Mouse (Mus musculus) embryo, embryonic 10.5 days (tissue): Measurements from ENCODE around the gene Mrgprf.

Source experiments
- DNase-seq: peaks from one replicate; pipeline ENCODE4 v3.0.0-alpha.2; 2015; ENCODE audit warnings: low spot score

The Mrgprf gene

DNA sequence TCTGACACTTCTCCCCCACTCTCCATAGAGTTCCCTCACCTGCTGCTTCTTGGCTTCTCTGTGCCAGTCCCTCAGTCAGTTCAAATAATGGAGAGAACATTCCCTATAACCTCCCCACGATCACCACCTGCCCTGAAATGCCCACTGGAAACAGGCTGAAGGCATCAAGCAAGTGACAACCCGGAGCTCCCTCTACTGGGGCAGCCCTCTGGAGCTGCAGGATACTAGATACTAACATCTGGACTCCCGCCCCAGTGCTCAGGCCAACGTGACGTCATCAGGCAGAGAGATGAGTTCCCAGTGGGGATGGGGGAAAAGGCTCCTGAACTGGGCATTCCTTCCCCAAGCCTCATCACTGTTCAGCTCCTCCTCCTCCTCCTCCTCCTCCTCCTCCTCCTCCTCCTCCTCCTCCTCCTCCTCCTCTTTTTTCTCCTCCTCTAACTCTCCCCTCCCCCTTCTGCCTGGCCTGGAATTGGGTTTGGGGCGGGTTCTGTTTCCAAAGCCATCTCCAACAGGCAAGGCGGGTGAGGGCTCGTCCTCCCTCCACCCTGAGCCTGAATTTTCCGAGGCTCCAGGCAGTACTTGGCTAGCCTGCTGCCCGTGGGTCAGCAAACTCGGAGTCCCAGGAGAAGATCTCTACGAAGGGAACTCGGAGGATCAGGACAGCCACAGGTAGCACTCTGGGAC is at the start of gene Mrgprf:
TSS of gene Mrgprf (plus strand) at position 508 of the 687 bp plus-strand sequence.
- no peak for DNase-seq

DNA sequence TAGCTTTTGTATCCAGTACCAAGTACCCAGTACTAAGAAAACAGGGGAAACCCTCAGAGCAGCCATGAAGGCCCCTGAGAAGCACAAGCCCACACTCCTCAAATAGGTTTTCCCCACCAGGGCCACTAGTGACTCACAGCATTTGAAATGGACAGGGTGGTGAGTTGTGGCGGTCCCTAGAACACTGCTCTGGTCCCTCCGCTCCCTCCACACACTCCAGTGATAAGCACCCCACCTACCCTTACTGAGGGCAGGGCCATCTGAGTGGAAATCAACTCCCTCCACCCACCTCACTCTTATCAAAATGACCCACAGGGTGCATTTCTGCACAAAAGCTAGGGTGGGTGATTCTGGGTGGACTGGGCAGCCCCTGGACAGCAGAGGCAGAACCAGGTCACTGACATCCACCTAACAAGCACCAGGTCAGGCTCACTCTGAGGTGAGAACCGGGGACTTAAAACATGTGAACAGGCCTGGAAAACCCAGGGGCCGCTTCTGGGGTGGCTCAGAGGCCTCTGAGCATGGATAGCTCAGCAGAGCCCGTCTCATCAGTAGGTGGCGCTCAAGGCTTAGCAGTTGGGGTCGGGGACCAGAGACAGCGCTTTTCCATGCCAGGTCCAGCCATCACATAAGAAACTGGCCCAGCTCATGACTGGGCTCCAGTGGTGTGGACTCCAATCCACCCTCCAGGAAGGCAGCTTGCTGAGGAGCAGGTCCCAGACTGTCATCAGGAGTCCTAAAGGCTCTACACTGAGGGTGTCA is 47.7 kb upstream of the Mrgprf start:
- DNase-seq: peak; percentile 91

DNA sequence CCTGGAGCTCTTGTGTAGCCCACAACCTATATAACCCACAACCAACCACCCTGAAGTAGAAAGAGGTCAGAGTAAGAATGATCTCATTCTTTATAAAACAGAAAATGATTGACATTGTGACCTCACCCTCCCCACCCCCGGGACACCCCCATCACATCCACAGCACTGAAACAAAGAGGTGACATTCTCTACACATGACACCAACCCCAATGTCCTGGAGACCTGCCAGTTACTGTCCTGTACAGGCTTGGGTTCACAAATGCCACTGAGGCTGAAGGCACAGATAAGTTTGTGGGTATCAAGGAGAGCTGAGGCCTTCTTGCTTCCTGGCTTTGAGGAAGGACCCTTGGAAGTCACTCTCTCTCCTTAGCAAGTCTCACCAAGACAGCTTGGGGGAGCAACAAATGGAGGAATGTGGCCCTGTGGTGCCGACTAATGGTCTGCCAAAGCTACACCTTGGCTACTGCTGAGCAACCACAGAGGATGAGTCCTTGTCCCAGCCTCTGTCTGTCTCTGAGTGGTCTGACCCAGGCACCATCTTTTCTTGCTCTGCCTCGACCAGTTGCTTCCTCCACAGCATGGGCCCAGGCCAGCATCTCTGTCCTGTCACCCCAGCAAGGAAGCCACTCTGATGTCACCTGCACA is 46.5 kb upstream of the Mrgprf start:
- no peak for DNase-seq

DNA sequence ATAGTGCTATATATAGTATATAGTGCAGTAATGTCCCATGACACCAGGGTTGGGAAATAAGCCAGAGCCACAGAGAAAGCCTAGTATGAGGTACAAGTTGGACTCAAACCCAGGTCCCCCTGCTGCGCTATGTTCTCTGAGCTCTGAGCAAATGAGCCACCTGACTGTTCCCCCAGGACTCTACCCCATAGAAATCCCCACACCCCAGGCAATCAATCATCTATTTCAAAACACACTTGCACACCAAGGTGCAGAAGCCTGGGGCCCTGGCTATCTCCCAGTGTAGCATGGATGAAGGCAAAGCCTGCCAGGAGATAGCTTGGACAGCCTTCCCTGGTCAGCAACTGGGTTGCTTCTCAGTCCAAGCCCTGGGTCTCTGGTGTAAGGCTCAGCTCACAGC is 44.5 kb upstream of the Mrgprf start:
- no peak for DNase-seq

DNA sequence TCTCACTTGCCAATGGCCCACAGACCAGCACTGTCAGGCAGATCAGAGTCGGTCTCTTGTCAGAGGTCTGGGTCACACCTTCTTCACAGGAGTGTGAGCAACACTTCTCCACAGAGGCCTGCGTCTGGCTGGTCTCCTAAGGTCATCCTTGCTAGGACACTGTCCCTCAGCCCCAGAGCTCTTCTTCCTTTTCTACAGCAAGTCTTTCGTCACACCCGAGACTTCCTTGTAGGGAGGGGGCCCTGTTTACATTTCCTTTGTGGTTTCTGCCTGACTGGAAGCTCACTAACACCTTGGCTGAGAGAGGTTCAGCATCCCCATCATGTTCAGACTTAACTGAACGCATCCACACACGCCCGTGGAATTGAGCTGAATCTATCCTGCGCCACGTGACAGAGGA is 36.4 kb upstream of the Mrgprf start:
- DNase-seq: no peak

DNA sequence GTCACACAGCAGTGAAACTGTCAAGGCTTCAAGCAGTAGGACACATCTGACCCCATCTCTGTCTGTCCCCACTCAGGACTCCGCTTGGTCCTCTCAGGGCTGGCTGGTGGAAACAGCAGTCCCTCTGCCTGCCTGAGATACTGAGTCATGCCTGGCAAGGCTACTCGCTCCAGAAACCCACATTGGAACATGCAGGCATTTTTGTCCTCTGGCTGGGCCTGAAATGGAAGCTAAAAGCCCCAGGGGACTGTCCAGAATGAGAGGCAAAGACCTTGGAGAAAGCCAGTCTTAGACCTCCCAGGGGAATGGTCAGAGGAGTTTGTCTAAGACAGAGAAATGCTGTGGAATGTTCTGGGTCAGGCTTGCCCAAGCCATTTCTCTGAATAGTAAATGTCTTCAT is 34.6 kb upstream of the Mrgprf start:
- DNase-seq: no peak

DNA sequence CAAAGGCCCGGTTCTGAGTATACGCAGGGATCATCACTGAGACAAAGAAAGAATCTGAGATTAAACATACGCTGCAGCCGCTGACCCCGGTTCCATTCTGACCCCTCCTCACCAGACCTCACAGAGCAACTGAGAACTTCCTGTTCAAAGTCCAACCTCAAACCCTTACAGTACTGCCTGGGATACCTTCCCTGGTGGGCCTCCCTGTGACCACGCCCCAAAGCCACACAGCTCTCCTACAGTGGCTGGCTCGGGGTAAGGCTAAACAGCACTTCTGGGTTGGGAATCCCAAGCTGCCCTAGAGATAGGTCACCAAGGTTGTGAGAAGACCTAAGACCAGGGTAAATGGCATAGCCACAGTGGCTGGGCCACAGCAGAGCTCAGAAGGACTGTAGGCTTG is 31.7 kb upstream of the Mrgprf start:
- no peak for DNase-seq

DNA sequence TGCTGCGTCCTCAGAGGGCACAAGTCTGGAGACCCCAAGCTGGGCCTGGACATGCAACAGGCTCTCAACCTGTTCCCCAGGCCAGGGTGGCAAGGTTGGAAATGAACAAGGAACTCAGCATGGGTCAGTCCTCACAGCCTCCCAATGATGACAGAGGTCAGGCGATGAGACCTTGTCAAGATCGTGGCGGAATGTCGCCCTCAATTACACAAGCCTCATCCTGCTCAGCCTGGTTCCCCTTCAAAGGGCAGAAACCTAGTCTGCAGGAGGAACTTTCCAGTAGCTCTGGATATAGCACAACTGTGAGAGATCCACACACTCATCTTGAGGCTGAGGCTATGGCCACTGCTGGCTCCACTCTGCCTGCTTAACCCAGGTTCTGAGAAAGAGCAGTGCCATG is 29.7 kb upstream of the Mrgprf start:
- no peak for DNase-seq

DNA sequence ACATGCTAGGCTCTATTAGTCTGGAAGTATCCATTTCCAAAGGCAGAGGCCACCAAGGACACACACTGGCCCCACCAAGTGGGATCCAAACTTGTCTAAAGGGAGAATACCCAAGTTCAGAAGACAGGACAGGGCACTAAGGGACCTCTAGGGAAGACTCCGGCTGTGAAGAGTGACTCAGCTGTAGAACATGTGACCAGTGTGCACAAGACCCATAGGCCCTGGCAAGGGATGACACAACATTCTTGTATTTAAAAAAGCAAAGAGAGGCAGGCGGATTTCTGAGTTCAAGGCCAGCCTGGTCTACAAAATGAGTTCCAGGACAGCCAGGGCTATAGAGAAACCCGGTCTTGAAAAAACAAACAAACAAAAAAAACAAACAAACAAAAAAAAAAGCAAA is 25.1 kb upstream of the Mrgprf start:
- DNase-seq: no peak

DNA sequence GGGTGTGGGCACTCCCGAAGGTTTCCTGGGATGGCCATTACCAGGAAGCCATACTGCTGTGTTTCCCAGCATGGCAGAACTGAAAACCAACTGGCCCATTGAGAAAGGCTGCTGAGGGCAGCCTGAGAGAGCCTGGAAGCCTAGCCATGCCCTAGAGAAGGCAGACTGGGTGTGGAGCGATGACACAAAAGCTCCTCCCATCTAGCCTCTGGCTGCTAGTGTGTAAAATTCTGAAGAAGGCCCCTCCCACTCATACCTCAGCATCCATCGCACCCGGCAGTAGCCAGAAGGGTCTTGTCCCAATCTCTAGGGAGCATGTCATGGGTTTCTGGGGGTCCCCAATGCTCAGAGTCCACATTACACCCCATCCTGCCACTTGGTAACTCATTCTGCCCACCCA is 19.2 kb upstream of the Mrgprf start:
- DNase-seq: no peak

DNA sequence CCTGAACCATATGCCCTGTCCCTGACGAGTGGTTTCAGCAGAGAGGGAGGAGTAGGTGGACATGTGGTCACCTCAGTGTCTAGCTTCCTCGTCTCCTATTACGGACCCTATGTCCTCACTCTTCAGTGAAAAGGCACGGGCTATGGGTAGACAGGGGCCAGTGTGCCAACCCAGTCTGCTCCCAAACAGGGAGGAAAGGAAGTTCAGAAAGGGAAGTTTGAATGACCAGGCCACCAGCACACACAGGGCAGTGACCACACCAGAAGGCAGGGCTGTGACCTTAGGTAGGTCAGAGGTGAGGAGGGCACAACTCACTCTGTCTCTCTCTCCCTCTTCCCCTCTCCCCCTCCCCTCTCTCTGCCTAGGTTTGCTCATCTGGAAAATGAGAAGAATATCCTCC is 17.6 kb upstream of the Mrgprf start:
- peak; percentile 49 for DNase-seq

DNA sequence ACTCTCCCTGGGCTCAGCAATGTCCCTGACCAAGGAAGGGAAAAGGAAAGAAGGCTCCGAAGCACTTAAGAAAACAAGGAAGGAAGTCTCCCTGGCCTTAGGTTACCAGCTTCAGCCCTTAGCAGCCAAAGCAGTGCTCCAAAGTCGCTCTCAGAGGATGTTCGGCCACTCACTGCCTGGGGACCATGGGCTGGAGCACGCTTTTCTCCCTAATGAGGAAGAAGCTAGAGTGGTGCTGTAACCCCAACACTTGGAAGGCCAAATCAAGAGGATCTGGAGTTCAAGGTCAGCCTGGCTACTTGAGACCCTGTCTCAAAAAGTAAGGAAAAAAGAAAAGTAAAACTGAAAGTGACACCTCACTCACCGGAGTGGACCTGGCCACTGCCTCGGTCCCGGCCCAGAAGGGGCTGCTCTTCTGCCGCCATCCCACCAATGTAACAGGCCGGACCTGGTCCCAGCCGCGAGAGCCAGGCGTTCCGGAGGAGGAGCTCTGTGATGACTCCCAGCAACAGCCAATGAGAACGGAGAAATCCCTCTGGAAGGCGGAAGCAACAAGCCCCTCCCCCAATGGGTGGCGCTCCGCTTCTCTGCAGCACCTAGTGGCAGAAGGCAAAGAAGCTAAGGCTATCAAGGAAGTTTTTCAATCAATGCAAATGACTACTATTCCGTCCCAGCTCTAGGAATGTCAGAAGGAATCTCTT is 17.0 kb upstream of the Mrgprf start, which contains the start of gene Tpcn2:
TSS of gene Tpcn2 (minus strand) at position 525 of the 701 bp plus-strand sequence.
- peak; percentile 97 for DNase-seq

DNA sequence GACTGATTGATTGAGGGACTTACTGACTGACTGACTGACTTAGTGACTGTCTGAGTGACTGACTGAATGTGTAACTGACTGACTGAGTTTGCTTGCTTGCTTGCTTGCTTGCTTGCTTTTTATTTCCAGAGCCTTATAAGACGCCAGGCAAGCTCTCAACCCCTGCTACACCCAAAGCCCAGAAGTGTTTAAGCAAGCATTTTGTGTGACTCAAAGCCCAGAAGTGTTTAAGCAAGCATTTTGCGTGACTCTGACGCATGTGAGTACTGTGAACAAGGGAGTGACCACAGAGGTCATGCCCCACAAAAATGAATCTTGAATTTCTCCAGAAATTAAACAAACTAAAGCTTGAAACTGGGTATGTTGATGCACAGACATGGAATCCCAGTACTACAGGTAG is 16.3 kb upstream of the Mrgprf start:
- DNase-seq: no peak

DNA sequence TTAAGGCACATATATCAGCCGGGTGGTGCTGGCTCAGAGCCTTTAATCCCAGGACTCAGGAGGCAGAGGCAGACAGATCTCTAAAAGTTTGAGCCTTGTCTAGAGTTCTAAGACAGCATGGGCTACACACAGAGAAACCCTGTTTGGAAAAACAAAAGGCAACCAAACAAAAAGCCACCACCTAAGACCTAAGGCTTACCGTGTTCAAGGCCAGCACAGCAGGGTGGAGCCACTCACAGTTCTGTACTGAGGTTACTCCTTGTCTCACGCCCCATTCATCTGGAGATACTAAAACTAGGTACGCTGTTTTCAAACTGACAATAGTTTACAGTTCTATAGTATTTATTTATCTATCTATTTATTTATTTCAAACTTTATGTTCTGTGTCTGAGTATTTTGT is 15.2 kb upstream of the Mrgprf start:
- no peak for DNase-seq

DNA sequence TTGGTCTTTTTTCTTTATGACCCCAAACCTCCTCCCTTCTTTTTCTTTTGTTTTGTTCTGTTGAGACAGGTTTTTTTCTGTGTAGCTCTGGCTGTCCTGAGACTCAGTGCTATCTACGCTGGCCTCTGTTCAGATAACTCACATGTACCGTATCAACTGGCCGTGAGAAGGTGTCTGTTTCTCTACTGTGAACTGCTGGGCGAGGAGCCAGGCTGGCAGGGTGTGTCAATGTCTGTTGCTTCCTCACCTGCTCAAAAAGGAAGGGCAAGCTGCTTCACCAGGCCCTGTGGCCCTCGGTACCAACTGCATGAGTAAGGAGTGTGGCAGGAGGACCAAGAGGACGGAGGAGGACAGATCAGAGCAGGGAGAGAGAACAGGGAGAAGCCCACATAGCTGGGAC is 13.2 kb upstream of the Mrgprf start:
- DNase-seq: no peak

DNA sequence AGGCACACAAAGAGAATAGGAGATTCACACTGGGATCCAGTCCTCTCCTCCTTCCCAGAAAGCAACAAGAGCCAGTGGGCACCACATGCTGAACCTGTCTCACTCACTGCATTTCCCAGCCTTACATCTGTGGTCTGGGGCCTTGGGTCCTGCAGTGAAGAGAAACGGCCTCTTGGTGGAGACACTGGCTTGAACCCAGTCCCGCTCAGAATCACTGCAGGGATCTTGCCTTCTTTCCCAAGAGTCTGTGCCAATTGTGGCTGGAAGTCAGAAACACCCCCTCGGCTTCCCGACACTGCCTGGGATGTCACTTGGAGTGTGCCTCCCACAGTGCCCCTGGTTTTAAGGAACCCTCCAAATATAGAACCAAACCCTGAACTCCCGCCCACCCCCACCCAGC is 11.3 kb upstream of the Mrgprf start:
- DNase-seq: peak; percentile 78

DNA sequence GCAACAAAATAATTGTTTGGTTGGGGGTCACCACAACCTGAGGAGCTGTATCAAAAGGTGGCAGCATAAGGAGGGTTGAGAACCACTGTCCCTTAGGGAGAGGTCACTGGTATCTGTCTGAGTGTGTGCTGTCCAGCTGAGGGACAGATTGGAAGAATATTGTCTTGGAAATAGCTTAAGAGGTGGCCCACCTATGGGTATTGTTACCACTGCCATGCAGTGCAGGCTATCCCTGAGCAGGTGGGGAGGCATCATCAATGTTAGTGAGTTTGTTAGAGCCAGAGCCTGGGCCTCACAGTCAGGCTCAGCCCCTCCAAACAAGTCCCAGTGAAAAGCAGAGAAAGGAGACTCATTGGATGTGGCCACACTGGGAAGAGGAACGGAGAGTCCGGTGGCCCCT is 8.8 kb upstream of the Mrgprf start:
- DNase-seq: no peak

DNA sequence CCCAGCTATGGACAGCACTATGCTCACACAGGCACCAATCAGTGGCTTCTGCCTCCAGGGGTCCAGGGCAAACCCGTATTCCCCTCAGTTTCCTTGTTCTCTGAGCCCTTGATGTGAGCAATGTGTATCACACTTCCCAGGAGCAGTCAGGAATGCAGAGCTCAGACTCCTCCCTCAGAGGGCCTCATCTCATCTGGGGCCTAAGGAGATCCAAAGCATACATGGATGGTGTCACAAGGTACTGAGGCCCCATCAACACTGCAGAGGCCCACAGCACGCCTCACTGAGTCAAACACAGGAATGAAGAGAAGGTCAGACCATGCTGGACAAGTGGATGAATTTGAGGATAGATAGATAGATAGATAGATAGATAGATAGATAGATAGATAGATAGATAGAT is 7.9 kb upstream of the Mrgprf start:
- no peak for DNase-seq

DNA sequence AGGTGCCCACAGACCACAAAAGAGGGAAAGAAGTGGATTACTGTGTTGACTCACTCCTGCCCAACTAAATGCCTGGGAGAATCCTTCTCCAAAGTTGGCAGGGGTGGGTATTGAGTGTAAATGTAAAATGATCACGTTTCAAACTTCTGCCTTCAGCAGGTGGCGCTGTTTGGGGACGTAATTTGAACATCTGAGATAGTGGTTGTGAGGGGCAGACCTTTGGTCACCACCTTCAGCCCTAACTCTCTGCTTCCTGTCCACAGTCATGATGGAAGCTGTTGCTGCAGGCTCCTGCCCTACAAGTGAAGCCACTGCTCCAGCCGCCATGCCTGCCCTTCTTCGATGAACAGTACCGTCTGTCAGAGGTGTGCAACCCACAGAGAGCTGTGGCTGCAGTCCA is 6.8 kb upstream of the Mrgprf start:
- peak; percentile 44 for DNase-seq

DNA sequence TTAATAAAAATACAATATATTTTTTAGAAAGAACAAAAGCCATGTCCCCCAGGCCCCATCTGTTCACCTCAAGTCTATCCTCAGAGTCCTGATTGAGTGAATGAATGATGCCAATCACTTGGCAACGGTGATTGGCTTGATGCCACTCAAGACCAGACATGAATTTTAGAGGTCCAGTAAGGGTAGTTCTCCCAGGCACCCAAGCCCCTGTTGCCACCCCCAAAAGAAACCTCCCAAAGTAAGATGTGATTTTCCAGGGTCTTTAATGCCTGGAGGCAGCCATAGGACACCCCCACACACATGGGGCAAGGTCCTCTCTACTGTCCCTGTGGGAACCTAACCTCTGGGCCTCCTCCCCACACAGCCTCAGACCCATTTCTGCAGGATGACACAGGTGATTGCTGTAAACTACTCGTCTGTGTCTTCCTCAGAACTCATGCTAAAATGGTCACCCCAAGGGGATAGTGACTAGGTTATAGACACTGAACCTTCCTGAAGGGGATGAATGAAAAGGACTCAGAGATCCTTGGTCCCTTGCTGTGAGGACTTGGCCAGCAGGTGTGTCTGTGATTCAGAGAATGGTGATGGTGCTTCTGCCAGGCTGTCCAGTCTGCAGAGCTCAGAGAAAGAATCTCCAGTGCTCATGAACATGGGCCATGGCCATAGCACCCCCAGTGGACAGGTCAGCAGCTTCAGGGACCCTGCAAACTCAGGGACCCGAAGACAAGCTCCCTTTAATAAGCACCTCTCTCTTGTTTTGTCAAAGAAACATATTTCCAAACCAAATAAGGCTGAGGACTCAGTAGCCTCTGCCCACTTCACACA is 1.8 kb upstream of the Mrgprf start:
- no peak for DNase-seq

DNA sequence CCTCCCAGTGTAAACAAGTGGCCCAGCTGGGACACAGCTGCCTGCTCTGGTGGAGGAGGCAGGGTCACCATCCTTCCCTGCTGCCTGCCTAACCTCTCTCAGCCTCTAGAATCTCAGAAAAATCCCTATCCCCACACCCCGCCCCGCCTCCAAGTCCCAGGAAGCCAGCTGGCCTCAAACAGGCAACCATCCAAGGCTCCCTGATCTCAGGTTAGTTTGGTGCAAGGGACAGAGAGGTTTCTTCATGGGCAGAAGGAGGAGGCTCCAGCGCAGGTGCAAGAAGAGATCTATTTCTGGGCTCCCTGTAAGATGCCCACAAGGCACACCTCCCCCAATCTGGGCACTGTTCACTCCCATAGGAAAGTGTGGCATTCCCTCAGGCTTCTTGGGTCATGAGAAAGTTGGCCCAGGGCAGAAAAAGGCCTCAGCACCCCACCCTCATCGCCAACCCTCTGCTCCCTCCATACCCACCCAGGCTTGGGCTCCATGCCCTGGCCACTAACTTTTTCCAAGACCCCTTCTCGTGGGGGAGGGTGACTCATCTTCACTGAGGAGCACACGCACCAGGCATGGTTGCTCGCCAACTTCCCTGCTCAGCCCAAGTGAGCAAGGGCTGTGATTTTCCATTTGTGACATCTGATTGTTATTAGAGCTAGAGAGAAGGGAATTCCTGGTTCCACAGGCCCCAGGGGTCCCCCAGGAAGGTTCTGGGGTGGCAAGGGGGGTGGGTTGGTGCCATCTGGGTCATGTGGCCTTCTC is 887 bp upstream of the Mrgprf start:
- DNase-seq: peak; percentile 21
